Mouse (Mus musculus): ENCODE results near the gene Anp32e. TPM values are rescaled to one million over a fixed set of nuclear protein-coding genes. Genes with fewer than 3 reads are reported as not detected.
"Not testable (repeated sequence)": the region's sequence is repeated elsewhere in the genome, so short reads cannot be mapped to it uniquely, and the experiment has no call there.

The Anp32e gene
- polyA plus RNA-seq, 1 experiment from 2014 or later: 37.1 TPM

DNA sequence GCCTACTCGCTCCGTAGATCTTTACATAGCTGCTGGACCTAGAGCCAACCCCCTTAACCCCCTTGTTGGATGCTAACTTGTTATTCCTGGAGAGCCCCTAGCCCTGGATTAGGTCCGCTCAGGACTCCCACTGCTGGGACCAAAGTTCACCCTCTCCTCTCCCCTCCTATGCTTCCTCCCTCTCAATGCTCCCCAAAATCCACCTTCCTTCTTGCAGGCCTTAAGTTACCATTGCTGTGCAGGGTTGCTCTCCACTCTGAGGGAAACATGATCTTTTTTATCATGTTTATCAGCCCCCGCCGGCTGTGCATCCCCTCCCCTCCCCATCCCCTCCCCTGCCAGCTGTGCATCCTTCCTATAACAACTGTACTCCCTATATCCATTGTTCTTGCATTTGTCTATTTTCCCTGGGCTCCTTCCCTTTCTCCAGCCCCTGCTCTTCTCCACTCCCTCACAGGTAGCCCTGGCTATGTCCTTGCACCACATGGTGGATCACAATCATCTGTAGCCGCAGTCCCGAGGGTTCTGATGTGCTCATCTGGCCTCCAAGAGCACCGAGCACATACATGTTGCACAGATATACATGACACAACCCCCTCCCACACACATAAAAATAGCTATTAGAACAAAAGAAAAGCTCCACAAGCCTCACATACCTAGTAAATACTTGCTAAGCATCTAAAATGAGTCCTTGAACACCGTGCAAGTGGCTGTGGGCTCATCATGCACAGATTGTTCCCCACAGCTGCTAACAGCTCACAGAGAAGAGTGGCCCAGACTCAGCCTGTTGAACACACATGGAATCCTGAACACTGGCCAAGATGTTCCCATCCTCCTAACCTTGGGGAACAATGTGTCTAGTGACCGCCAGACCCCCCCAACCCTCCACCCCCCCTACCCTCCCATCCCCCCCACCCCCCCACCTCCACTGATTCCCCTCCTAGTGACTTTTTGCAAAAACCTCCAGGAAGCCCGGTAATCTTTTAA, 36.7 kb upstream of the Anp32e start:
- peak overlapping the region; percentile 93 for H3K4me2 ChIP-seq (replicated peaks)
- 38% methylated on average over 11 of the region's 11 CpGs for WGBS
- no peak for ATAC-seq (ENCODE audit: low FRiP score)

DNA sequence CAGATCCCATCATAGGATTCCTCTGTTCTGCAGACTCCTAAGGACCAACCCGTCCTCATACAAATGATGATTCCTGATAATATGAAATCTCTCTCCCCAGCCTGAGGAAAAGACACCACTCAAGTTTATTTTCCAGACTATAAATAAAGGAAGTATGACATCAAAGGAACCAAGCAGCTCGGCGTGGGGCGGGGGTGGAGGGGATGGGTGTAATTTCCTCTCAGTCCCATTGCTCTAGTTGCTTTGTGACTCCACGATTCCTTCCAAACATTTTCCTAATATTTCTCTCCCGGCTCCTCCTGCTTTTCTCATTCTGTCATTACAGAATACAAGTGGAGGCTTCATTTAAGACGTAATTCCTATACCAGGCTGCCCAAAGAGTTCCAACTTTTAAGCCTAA, 35.9 kb upstream of the Anp32e start:
- peak overlapping the region; percentile 17; the same call in 1 of the 2 replicates for H3K9ac ChIP-seq
- H3K9me3 ChIP-seq (ENCODE audit: control insufficient read depth, low read length): no peaks in the 10 kb centered on the region
- H3K27ac ChIP-seq: peak overlapping the region; percentile 66
- H3K4me2 ChIP-seq (replicated peaks): peak overlapping the region; percentile 93
- no peaks in the 10 kb centered on the region for H3K27me3 ChIP-seq (ENCODE audit: control insufficient read depth, insufficient read depth, low read length)
- no peak for ATAC-seq (ENCODE audit: low FRiP score)
- H3K4me1 ChIP-seq (replicated peaks; ENCODE audit: control insufficient read depth, insufficient read depth, low read length): peaks cover 8% of the 10 kb centered on the region; the same call in 1 of the 2 replicates
- no peak for DNase-seq (ENCODE audit: low spot score)
- 28% methylated on average over 7 of the region's 7 CpGs for WGBS
- H3K36me3 ChIP-seq (replicated peaks; ENCODE audit: control insufficient read depth, insufficient read depth): peaks cover 5% of the 10 kb centered on the region; the same call in 1 of the 2 replicates
- H3K4me3 ChIP-seq (replicated peaks; ENCODE audit: low read length): peak overlapping the region; percentile 73

More for the DNA sequence above, 36.7 kb upstream of the Anp32e start:
- no peak for DNase-seq (ENCODE audit: low spot score)
- Histone ChIP-seq H3K9ac (peak overlapping the region; percentile 8; the same call in 1 of the 2 replicates), H3K27ac (peak overlapping the region; percentile 51), H3K4me1 (replicated peaks; ENCODE audit: control insufficient read depth, insufficient read depth, low read length) (peaks cover 8% of the 10 kb centered on the region; the same call in 1 of the 2 replicates), H3K36me3 (replicated peaks; ENCODE audit: control insufficient read depth, insufficient read depth) (0 out of 2 replicates have a peak, but pooled peaks cover 5% of the 10 kb centered on the region), H3K9me3 (ENCODE audit: control insufficient read depth, low read length) (no peaks in the 10 kb centered on the region), H3K27me3 (ENCODE audit: control insufficient read depth, insufficient read depth, low read length) (no peaks in the 10 kb centered on the region), H3K4me3 (replicated peaks; ENCODE audit: low read length) (no peak overlapping the region)

DNA sequence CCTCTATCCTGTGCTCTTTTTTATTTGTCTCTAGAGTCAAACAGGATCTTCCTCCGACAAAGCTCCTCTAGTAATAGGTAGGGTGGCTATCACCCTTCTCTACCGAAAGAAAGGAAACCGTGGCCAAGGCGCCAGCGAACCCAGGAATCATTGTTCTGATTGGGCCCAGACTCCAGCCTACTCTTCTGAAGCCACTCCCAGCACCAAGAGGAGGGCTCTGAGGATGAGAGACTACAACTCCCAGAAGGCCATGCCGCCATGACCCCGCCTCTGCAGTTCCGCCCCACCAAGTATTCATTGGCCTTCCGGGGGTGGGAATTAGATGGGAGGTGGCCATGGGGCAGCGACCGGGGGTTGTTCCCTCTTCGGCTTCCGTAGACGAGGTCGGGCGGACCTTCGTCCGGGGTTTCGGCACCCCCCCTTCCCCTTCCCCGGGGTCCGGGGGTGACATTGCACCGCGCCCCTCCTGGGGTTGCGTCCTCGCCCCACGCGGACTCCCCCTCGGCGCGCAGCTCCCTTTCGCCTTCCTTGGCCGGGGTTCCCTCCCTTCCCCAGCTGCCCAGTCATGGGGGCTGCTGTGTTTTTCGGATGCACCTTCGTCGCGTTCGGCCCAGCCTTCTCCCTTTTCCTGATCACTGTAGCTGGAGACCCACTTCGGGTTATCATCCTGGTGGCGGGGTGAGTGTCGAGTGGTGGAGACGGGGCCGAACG, 35.3 kb upstream of the Anp32e start, which contains the start of gene Aph1a:
TSS of gene Aph1a (plus strand) at position 364 of the 711 bp plus-strand sequence.
- H3K4me2 ChIP-seq (replicated peaks): peak within 1 kb of the TSS; percentile 93
- not testable (repeated sequence) for H3K4me1 ChIP-seq (replicated peaks; ENCODE audit: control insufficient read depth, insufficient read depth, low read length); H3K9me3 ChIP-seq (ENCODE audit: control insufficient read depth, low read length); H3K36me3 ChIP-seq (replicated peaks; ENCODE audit: control insufficient read depth, insufficient read depth); H3K27me3 ChIP-seq (ENCODE audit: control insufficient read depth, insufficient read depth, low read length)
- under 1% methylated on average over 24 of the region's 43 CpGs for WGBS
- ATAC-seq (ENCODE audit: low FRiP score): peak; percentile 98
- H3K4me3 ChIP-seq (replicated peaks; ENCODE audit: low read length): peak within 1 kb of the TSS; percentile 73
- peak within 1 kb of the TSS; percentile 71 for H3K27ac ChIP-seq
- DNase-seq (ENCODE audit: low spot score): peak; percentile 92
- H3K9ac ChIP-seq: peak within 1 kb of the TSS; percentile 88

DNA sequence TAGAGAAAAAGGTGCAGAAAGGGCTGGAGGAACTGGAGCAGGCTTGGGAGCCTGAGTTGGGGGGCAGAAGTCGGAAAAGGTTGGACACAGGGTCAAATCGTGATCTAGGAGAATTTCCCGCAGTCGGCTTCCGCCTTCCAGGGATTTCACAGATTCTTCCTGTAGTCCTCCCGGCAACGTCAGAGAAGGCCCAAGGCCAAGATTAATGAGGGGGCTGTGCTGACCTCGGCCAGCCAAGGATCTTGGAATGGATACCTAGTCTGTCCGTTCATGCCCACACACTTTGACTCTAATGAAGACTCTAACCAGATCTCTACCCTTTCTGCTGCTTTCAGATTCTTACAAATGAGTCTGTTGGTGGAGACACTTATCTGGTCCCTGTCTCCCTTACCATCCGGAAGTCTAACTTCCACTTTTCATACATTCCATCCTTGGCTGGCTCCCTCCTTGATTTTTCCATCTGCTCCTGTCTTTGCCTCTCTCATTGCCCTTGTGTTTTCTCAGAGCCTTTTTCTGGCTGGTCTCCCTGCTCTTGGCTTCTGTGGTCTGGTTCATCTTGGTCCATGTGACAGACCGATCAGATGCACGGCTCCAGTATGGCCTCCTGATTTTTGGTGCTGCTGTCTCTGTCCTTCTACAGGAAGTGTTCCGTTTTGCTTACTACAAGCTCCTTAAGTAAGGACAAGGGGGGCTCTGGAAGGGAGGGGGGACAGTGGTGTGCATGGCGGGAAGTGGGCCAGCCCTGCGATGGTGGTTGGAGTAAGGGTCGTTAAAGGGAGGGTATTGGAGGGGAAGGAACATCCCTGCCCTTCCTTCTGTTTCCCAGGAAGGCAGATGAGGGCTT, 34.5 kb upstream of the Anp32e start:
- DNase-seq (ENCODE audit: low spot score): no peak
- H3K27ac ChIP-seq: peak overlapping the region; percentile 71; the same call in 1 of the 2 replicates
- ATAC-seq (ENCODE audit: low FRiP score): no peak
- WGBS: 16% methylated on average over 16 of the region's 16 CpGs
- H3K9me3 ChIP-seq (ENCODE audit: control insufficient read depth, low read length): no peaks in the 10 kb centered on the region
- peaks cover 8% of the 10 kb centered on the region; the same call in 1 of the 2 replicates for H3K4me1 ChIP-seq (replicated peaks; ENCODE audit: control insufficient read depth, insufficient read depth, low read length)
- H3K36me3 ChIP-seq (replicated peaks; ENCODE audit: control insufficient read depth, insufficient read depth): peaks cover 5% of the 10 kb centered on the region; the same call in 1 of the 2 replicates
- no peaks in the 10 kb centered on the region for H3K27me3 ChIP-seq (ENCODE audit: control insufficient read depth, insufficient read depth, low read length)
- H3K4me3 ChIP-seq (replicated peaks; ENCODE audit: low read length): peak overlapping the region; percentile 73
- peak overlapping the region; percentile 93 for H3K4me2 ChIP-seq (replicated peaks)
- peak overlapping the region; percentile 88 for H3K9ac ChIP-seq

DNA sequence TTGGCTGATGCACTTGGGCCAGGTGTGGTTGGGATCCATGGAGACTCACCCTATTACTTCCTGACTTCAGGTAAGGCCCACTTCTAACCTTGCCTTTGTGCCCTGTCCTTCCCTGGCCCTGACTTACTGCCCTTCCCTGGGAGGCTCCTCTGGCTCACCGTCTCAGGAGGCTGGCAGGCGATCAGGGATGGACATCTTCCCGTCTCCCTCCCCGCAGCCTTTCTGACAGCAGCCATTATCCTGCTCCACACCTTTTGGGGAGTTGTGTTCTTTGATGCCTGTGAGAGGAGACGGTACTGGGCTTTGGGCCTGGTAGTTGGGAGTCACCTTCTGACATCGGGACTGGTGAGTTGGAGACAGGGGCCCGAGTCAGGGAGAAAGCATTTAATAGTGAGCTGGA, 33.5 kb upstream of the Anp32e start:
- not testable (repeated sequence) for H3K27me3 ChIP-seq (ENCODE audit: control insufficient read depth, insufficient read depth, low read length); H3K9ac ChIP-seq; H3K36me3 ChIP-seq (replicated peaks; ENCODE audit: control insufficient read depth, insufficient read depth); H3K27ac ChIP-seq; H3K9me3 ChIP-seq (ENCODE audit: control insufficient read depth, low read length); DNase-seq (ENCODE audit: low spot score); ATAC-seq (ENCODE audit: low FRiP score); H3K4me1 ChIP-seq (replicated peaks; ENCODE audit: control insufficient read depth, insufficient read depth, low read length); H3K4me3 ChIP-seq (replicated peaks; ENCODE audit: low read length)
- peak overlapping the region; percentile 93; the same call in 1 of the 2 replicates for H3K4me2 ChIP-seq (replicated peaks)
- 89% methylated on average over 7 of the region's 7 CpGs for WGBS

DNA sequence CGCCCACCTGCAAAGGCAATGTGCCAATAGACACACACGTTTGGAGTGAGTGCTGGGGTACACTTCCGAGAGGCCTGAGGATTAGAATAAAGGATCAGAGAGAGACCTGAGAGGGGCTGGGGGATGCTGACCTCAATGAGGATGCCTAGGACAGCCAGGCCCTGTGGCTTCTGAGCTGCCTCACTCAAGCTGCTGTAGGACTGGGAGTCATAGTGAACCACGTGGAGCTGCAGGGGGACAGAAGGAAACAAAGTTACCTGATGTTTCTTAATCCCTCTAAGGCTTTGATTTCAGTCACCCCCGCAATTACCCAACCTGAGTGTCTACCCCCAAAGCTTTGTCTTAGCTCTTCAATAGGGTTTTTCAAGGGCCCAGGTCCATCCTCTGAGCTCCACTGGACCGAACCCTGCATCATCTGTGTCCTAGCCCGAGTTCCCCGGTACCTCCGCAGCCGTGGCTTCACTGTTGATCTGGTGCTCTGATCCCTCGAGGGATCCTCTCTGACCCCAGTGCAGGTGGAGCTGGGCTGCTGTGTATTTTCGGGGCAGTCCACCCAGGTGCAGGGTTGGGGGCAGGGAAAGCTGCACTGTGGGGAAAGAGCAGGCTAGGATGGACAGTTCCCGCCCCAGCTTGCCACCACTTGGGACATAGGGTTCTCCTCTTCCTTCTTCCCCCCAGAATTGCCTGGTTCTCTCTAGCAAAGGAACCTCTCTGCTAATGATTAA, 29.1 kb upstream of the Anp32e start:
- Histone ChIP-seq H3K9ac (no peak overlapping the region), H3K4me2 (replicated peaks) (no peak overlapping the region), H3K4me1 (replicated peaks; ENCODE audit: control insufficient read depth, insufficient read depth, low read length) (peaks cover 10% of the 10 kb centered on the region), H3K9me3 (ENCODE audit: control insufficient read depth, low read length) (no peaks in the 10 kb centered on the region), H3K27me3 (ENCODE audit: control insufficient read depth, insufficient read depth, low read length) (0 out of 2 replicates have a peak, but pooled peaks cover 6% of the 10 kb centered on the region), H3K4me3 (replicated peaks; ENCODE audit: low read length) (no peak overlapping the region), H3K36me3 (replicated peaks; ENCODE audit: control insufficient read depth, insufficient read depth) (peaks cover 5% of the 10 kb centered on the region; the same call in 1 of the 2 replicates), H3K27ac (no peak overlapping the region)
- ATAC-seq (ENCODE audit: low FRiP score) (no peak), DNase-seq (ENCODE audit: low spot score) (no peak)
- WGBS: 84% methylated on average over 13 of the region's 13 CpGs

GRCm38 (mm10) chr3:95901616-95902372, 27.3 kb upstream of the Anp32e start:
- ATAC-seq (ENCODE audit: low FRiP score): no peak

GRCm38 (mm10) chr3:95902373-95902625, 26.7 kb upstream of the Anp32e start:
- no peak overlapping the region for H3K9ac ChIP-seq
- no peaks in the 10 kb centered on the region for H3K9me3 ChIP-seq (ENCODE audit: control insufficient read depth, low read length)
- no peak for ATAC-seq (ENCODE audit: low FRiP score)
- no peak overlapping the region for H3K4me3 ChIP-seq (replicated peaks; ENCODE audit: low read length)
- H3K4me2 ChIP-seq (replicated peaks): no peak overlapping the region
- H3K36me3 ChIP-seq (replicated peaks; ENCODE audit: control insufficient read depth, insufficient read depth): no peaks in the 10 kb centered on the region; the same call in 1 of the 2 replicates
- no peak overlapping the region for H3K27ac ChIP-seq
- DNase-seq (ENCODE audit: low spot score): no peak
- peaks cover 16% of the 10 kb centered on the region; the same call in 1 of the 2 replicates for H3K27me3 ChIP-seq (ENCODE audit: control insufficient read depth, insufficient read depth, low read length)
- peaks cover 21% of the 10 kb centered on the region for H3K4me1 ChIP-seq (replicated peaks; ENCODE audit: control insufficient read depth, insufficient read depth, low read length)

More at GRCm38 (mm10) chr3:95901616-95902372, 27.3 kb upstream of the Anp32e start:
- H3K4me1 ChIP-seq (replicated peaks; ENCODE audit: control insufficient read depth, insufficient read depth, low read length): peaks cover 21% of the 10 kb centered on the region
- no peaks in the 10 kb centered on the region for H3K9me3 ChIP-seq (ENCODE audit: control insufficient read depth, low read length)
- 76% methylated on average over 9 of the region's 9 CpGs for WGBS
- no peak for DNase-seq (ENCODE audit: low spot score)
- no peaks in the 10 kb centered on the region; the same call in 1 of the 2 replicates for H3K36me3 ChIP-seq (replicated peaks; ENCODE audit: control insufficient read depth, insufficient read depth)
- H3K4me3 ChIP-seq (replicated peaks; ENCODE audit: low read length): no peak overlapping the region
- H3K9ac ChIP-seq: no peak overlapping the region
- H3K27me3 ChIP-seq (ENCODE audit: control insufficient read depth, insufficient read depth, low read length): peaks cover 14% of the 10 kb centered on the region; the same call in 1 of the 2 replicates
- H3K27ac ChIP-seq: no peak overlapping the region
- H3K4me2 ChIP-seq (replicated peaks): no peak overlapping the region

All from hindbrain, embryonic 14.5 days (tissue).